Mouse (Mus musculus): ENCODE results near the gene Galntl6. TPM values are rescaled to one million over a fixed set of nuclear protein-coding genes. Genes with fewer than 3 reads are reported as not detected.

Galntl6 gene
- polyA plus RNA-seq, 1 experiment, result not detected

DNA sequence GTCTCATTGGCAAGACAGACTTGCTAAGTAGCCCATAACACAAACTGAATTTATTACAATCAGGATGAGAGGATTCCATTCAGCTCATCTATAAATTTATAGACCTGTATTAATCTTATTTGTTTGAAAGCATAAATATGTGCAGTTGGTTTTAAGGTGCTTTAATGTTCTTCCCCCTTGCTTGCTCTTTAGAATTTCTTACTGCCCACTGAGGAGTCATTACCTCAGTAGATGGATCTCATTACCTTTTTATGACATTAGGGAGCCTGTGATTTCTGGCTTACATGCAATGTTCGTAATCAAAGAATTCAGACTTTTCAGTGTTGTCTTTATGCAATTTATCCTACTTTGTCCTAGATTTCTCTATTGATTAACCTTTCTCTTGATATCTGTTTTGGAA lies 516.6 kb downstream of the Galntl6 start:
- H3K27me3 ChIP-seq (ENCODE audit: control insufficient read depth, insufficient read depth, low read length), result no peaks in the 10 kb centered on the region
- no peaks in the 10 kb centered on the region for H3K36me3 ChIP-seq (ENCODE audit: control insufficient read depth, insufficient read depth, low read length)
- 96% methylated on average over 1 of the region's 1 CpGs for WGBS
- TF ChIP-seq CTCF (IDR thresholded peaks at IDR 0.05; ENCODE audit: borderline replicate concordance, control insufficient read depth, extremely low read depth, insufficient read depth, low read length, poor library complexity) (no peak), POLR2A (IDR thresholded peaks at IDR 0.05; ENCODE audit: control insufficient read depth, extremely low read depth, insufficient read depth, low read length, poor library complexity) (no peak)
- DNase-seq, result no peak
- H3K4me3 ChIP-seq (ENCODE audit: control insufficient read depth, insufficient read depth, low read length), result no peak overlapping the region
- no peaks in the 10 kb centered on the region for H3K4me1 ChIP-seq (replicated peaks; ENCODE audit: control insufficient read depth, insufficient read depth, low read length)
- H3K27ac ChIP-seq (ENCODE audit: control insufficient read depth, insufficient read depth, low read length), result no peak overlapping the region

DNA sequence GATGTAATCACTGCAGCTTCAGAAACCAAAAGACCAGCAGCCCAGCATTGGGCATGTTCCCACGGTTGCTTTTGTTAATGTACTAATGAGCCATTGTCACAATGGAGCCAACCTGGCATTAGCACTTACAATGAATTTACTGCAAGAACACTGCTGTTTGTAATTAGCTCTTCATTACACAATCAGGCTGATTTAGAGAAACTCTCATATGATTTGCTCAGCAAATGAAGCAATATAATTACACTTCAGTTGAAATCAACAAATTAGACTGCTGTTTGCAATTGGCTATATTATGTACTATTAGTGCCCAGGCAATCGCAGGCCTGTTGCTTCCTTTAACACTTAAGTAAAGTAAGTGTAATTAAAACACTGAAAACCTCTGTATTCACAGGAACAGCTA lies 540.1 kb downstream of the Galntl6 start:
- 86% methylated on average over 2 of the region's 2 CpGs for WGBS
- Histone ChIP-seq H3K27ac (ENCODE audit: control insufficient read depth, insufficient read depth, low read length) (no peak overlapping the region), H3K4me3 (ENCODE audit: control insufficient read depth, insufficient read depth, low read length) (no peak overlapping the region), H3K36me3 (ENCODE audit: control insufficient read depth, insufficient read depth, low read length) (no peaks in the 10 kb centered on the region), H3K4me1 (replicated peaks; ENCODE audit: control insufficient read depth, insufficient read depth, low read length) (no peaks in the 10 kb centered on the region), H3K27me3 (ENCODE audit: control insufficient read depth, insufficient read depth, low read length) (no peaks in the 10 kb centered on the region)
- TF ChIP-seq POLR2A (IDR thresholded peaks at IDR 0.05; ENCODE audit: control insufficient read depth, extremely low read depth, insufficient read depth, low read length, poor library complexity), result no peak
- TF ChIP-seq CTCF (IDR thresholded peaks at IDR 0.05; ENCODE audit: borderline replicate concordance, control insufficient read depth, extremely low read depth, insufficient read depth, low read length, poor library complexity), result no peak
- DNase-seq, result no peak

DNA sequence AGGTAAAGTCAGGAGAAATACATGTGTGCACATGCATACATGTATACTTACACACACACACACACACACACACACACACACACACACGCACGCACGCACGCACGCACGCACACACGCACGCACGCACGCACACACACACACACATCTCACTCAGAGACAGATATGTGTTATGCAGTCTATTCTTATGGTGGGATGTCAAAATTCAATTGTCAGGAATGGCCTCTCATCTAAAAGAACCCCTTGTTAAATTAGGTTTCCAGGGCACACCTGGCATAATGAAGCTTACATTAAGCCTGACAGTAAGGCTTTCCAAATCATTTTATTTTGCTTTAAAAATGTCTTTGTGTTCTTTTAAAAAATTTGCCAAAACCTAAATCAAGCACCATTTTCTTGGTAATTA lies 540.5 kb downstream of the Galntl6 start:
- Histone ChIP-seq H3K4me1 (replicated peaks; ENCODE audit: control insufficient read depth, insufficient read depth, low read length) (no peaks in the 10 kb centered on the region), H3K4me3 (ENCODE audit: control insufficient read depth, insufficient read depth, low read length) (no peak overlapping the region), H3K27ac (ENCODE audit: control insufficient read depth, insufficient read depth, low read length) (no peak overlapping the region), H3K27me3 (ENCODE audit: control insufficient read depth, insufficient read depth, low read length) (no peaks in the 10 kb centered on the region), H3K36me3 (ENCODE audit: control insufficient read depth, insufficient read depth, low read length) (no peaks in the 10 kb centered on the region)
- WGBS, result 90% methylated on average over 10 of the region's 10 CpGs
- TF ChIP-seq POLR2A (IDR thresholded peaks at IDR 0.05; ENCODE audit: control insufficient read depth, extremely low read depth, insufficient read depth, low read length, poor library complexity) (no peak), CTCF (IDR thresholded peaks at IDR 0.05; ENCODE audit: borderline replicate concordance, control insufficient read depth, extremely low read depth, insufficient read depth, low read length, poor library complexity) (no peak)
- DNase-seq, result no peak

DNA sequence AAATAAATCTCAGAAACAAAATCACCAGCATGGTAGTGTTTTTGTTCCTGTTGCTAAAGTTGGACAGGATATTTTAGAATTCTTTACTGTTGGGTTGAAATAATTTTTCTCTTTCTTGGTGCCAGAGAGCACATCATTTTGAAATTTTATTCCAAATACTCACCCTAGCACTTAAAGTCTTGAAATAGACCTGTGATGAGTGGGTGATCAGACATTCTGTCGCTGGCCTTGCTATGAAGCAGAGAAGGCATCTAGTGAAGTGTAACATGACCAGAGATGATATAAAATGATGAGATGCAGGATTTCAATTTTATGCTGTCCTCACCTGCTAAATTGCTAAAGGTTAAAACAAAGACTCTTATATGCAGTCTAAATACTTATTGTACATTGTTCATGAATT lies 581.3 kb downstream of the Galntl6 start:
- no peak for DNase-seq
- no peaks in the 10 kb centered on the region for H3K27me3 ChIP-seq (ENCODE audit: control insufficient read depth, insufficient read depth, low read length)
- H3K36me3 ChIP-seq (ENCODE audit: control insufficient read depth, insufficient read depth, low read length), result no peaks in the 10 kb centered on the region
- H3K4me3 ChIP-seq (ENCODE audit: control insufficient read depth, insufficient read depth, low read length), result no peak overlapping the region
- no peaks in the 10 kb centered on the region for H3K4me1 ChIP-seq (replicated peaks; ENCODE audit: control insufficient read depth, insufficient read depth, low read length)
- no peak for TF ChIP-seq CTCF (IDR thresholded peaks at IDR 0.05; ENCODE audit: borderline replicate concordance, control insufficient read depth, extremely low read depth, insufficient read depth, low read length, poor library complexity)
- TF ChIP-seq POLR2A (IDR thresholded peaks at IDR 0.05; ENCODE audit: control insufficient read depth, extremely low read depth, insufficient read depth, low read length, poor library complexity), result no peak
- H3K27ac ChIP-seq (ENCODE audit: control insufficient read depth, insufficient read depth, low read length), result no peak overlapping the region
- WGBS, result 72% methylated on average over 1 of the region's 1 CpGs

DNA sequence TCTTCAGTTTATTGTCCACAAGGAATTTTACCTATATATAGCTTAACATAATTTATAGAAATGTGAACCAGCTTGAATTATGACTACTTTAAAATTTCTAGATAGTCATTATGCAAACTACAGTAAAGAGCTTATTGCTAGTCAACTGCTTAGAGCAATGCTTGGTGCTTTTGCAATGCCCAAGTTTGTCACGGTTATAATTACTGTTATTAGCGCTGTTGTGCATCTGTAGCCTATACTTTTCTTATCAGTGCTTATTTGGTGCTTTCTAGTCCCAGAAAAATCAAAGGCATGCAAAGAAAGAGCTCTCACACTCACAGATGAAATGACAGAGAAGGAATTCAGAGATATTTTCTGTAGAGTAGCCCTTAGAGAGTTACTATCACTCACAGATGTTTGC lies 599.0 kb downstream of the Galntl6 start:
- Histone ChIP-seq H3K27ac (ENCODE audit: control insufficient read depth, insufficient read depth, low read length) (no peak overlapping the region), H3K36me3 (ENCODE audit: control insufficient read depth, insufficient read depth, low read length) (no peaks in the 10 kb centered on the region), H3K4me3 (ENCODE audit: control insufficient read depth, insufficient read depth, low read length) (no peak overlapping the region), H3K27me3 (ENCODE audit: control insufficient read depth, insufficient read depth, low read length) (no peaks in the 10 kb centered on the region), H3K4me1 (replicated peaks; ENCODE audit: control insufficient read depth, insufficient read depth, low read length) (no peaks in the 10 kb centered on the region)
- DNase-seq, result no peak
- TF ChIP-seq CTCF (IDR thresholded peaks at IDR 0.05; ENCODE audit: borderline replicate concordance, control insufficient read depth, extremely low read depth, insufficient read depth, low read length, poor library complexity), result no peak
- no peak for TF ChIP-seq POLR2A (IDR thresholded peaks at IDR 0.05; ENCODE audit: control insufficient read depth, extremely low read depth, insufficient read depth, low read length, poor library complexity)
- 88% methylated on average over 2 of the region's 2 CpGs for WGBS

DNA sequence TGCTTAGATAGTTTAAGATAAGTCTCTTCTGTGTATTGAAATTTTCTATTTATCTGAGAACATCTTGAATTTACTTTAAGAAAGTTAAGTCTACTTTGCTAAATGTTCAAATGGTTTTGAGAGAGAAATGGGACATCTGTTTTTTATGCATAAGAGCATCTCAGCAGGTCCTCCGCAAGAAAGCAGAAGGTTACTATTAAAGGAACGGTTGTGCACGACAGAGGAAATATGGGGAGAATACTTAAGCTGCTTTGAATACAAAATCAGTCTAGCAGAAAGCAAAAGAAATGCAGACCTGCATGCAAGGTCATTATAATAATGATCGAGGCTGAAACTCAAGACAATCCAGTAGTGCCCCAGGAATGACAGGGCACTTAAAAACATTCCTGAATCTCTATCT lies 621.0 kb downstream of the Galntl6 start:
- WGBS, result 91% methylated on average over 4 of the region's 4 CpGs

DNA sequence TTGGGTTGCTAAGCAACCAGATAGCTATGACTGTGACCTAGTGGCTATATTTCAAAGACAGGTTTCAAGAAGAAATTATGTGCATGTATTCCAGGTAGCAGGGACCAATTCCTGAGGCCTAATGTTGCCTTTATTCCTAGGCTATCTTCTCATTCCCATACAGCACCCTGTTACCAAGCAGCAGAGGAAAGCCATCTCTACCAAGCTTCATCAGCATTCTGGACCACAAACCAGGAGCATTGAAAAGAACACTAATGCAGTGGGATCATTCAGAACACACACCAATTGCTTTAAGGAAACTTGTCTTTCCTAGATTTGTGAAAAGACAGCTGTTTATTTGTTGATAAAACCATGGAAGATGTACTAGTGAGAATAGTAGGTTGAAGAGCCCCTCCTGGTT lies 622.4 kb downstream of the Galntl6 start:
- no peak for DNase-seq
- Histone ChIP-seq H3K27ac (ENCODE audit: control insufficient read depth, insufficient read depth, low read length) (no peak overlapping the region), H3K36me3 (ENCODE audit: control insufficient read depth, insufficient read depth, low read length) (no peaks in the 10 kb centered on the region), H3K27me3 (ENCODE audit: control insufficient read depth, insufficient read depth, low read length) (no peaks in the 10 kb centered on the region), H3K4me1 (replicated peaks; ENCODE audit: control insufficient read depth, insufficient read depth, low read length) (no peaks in the 10 kb centered on the region), H3K4me3 (ENCODE audit: control insufficient read depth, insufficient read depth, low read length) (no peak overlapping the region)
- no peak for TF ChIP-seq POLR2A (IDR thresholded peaks at IDR 0.05; ENCODE audit: control insufficient read depth, extremely low read depth, insufficient read depth, low read length, poor library complexity)
- no peak for TF ChIP-seq CTCF (IDR thresholded peaks at IDR 0.05; ENCODE audit: borderline replicate concordance, control insufficient read depth, extremely low read depth, insufficient read depth, low read length, poor library complexity)

More for the DNA sequence above, 621.0 kb downstream of the Galntl6 start:
- Histone ChIP-seq H3K27me3 (ENCODE audit: control insufficient read depth, insufficient read depth, low read length) (no peaks in the 10 kb centered on the region), H3K36me3 (ENCODE audit: control insufficient read depth, insufficient read depth, low read length) (no peaks in the 10 kb centered on the region), H3K27ac (ENCODE audit: control insufficient read depth, insufficient read depth, low read length) (no peak overlapping the region), H3K4me1 (replicated peaks; ENCODE audit: control insufficient read depth, insufficient read depth, low read length) (no peaks in the 10 kb centered on the region), H3K4me3 (ENCODE audit: control insufficient read depth, insufficient read depth, low read length) (no peak overlapping the region)
- TF ChIP-seq CTCF (IDR thresholded peaks at IDR 0.05; ENCODE audit: borderline replicate concordance, control insufficient read depth, extremely low read depth, insufficient read depth, low read length, poor library complexity), result no peak
- no peak for TF ChIP-seq POLR2A (IDR thresholded peaks at IDR 0.05; ENCODE audit: control insufficient read depth, extremely low read depth, insufficient read depth, low read length, poor library complexity)
- DNase-seq, result no peak

Data from thymus, adult 2 months (tissue).